Mouse (Mus musculus) kidney, adult 8-10 months (tissue): ENCODE data around the gene Nobox.

ENCODE experiments used
- DNase-seq, 2 experiments: peaks; one replicate each; pipeline ENCODE4 v3.0.0; 2022

Nobox gene

GRCm38 (mm10) chr6:43272597-43272996 is 36.8 kb downstream of the Nobox start:
- peak in 1 of 2 experiments; percentile 13 for DNase-seq

DNA sequence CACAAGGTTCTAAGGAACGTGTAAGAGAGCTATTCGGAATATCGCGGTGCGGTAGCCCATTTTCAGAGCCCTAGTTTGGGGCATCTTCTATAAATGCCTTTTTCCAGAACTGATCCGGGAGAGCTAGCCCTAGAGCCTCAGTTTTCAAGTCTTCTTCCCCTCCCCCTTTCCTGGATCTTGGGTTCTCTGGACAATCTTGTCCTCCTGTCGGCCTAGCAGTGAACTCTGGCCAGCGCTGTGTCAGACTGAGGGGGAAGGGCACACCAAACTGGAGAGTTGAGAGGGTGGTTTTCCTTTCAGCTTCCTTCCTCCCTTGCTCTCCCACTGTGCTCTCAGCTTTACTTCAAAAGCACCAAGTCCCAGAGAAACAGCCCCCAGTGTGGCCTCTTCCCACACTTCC is 43.0 kb downstream of the Nobox start:
- DNase-seq: peak; percentile 65 to 68

DNA sequence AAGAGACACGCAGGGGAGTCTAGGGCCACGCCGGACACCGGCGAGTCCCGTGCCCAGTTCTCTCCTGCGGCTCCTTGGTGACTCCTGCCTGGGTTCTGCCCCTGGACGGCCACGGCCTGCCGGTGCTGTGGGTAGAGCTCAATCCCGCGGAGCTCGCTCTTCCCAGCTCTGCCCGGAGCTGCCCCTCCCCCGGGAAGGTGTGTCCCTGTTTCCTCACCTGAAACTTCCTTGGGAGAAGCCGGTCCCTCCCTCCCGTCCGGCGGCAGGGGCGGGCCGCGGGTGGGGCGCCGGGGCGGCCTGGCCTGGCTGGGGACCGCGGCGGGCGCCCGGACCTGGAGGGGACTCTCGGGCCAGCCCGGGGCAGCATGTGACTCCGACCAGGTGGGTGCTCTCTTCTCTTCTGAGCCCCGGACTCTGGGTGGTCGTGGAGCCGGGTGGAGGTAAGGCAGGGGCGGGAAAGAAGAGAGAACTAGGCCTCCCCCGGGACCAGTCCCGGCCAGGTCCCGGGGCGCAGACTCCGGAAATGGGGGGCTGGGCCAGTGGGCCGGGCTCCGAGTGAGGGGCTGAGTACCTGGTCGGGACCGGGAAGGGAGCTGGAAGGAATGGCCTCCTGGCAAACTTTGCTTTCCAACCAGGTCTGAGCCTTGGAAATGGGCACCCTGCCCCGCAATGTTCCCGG is 43.9 kb downstream of the Nobox start, which contains the start of gene Arhgef5:
Gene Arhgef5, plus strand, starts transcription at position 220 of the 679 bp plus-strand sequence.
- peak; percentile 91 for DNase-seq

- no peak for DNase-seq
Observed at GRCm38 (mm10) chr6:43260756-43261155, 48.6 kb downstream of the Nobox start.

GRCm38 (mm10) chr6:43254193-43254926 is 55.0 kb downstream of the Nobox start:
- peak; percentile 15 to 17 for DNase-seq
